Mouse (Mus musculus): ENCODE results near the gene Scn4b. TPM values are rescaled to one million over a fixed set of nuclear protein-coding genes. Genes with fewer than 3 reads are reported as not detected.

Scn4b gene
- total RNA-seq, 2 experiments from 2014 or later, result 23.5 to 26.0 TPM

GRCm38 (mm10) chr9:45122209-45122761 lies 15.9 kb upstream of the Scn4b start:
- peak in 1 of 2 experiments; percentile 29 for DNase-seq (ENCODE audit: low spot score in 2 of 2)

GRCm38 (mm10) chr9:45125211-45125610 lies 13.0 kb upstream of the Scn4b start:
- no peak for DNase-seq (ENCODE audit: low spot score in 2 of 2)

GRCm38 (mm10) chr9:45126941-45127340 lies 11.3 kb upstream of the Scn4b start:
- no peak for DNase-seq (ENCODE audit: low spot score in 2 of 2)

GRCm38 (mm10) chr9:45130119-45130518 lies 8.1 kb upstream of the Scn4b start:
- no peak for DNase-seq (ENCODE audit: low spot score in 2 of 2)

- peak in 1 of 2 experiments; percentile 52 for DNase-seq (ENCODE audit: low spot score in 2 of 2)
These were observed 4.5 kb upstream of the Scn4b start for GRCm38 (mm10) chr9:45133484-45134310.

GRCm38 (mm10) chr9:45136442-45137169 lies 1.6 kb upstream of the Scn4b start:
- no peak for DNase-seq (ENCODE audit: low spot score in 2 of 2)

- DNase-seq (ENCODE audit: low spot score in 2 of 2), result no peak
These were observed 887 bp downstream of the Scn4b start for GRCm38 (mm10) chr9:45139082-45139481.

- DNase-seq (ENCODE audit: low spot score in 2 of 2), result no peak
These were observed 2.8 kb downstream of the Scn4b start for GRCm38 (mm10) chr9:45140945-45141344.

- no peak for DNase-seq (ENCODE audit: low spot score in 2 of 2)
These were observed 4.5 kb downstream of the Scn4b start for GRCm38 (mm10) chr9:45142686-45143085.

GRCm38 (mm10) chr9:45145533-45146266 lies 7.5 kb downstream of the Scn4b start:
- DNase-seq (ENCODE audit: low spot score in 2 of 2), result no peak

- DNase-seq (ENCODE audit: low spot score in 2 of 2), result peak in 1 of 2 experiments; percentile 45
These were observed 8.0 kb downstream of the Scn4b start for GRCm38 (mm10) chr9:45146267-45146597.

GRCm38 (mm10) chr9:45150933-45151332 lies 12.7 kb downstream of the Scn4b start:
- DNase-seq (ENCODE audit: low spot score in 2 of 2), result no peak

- no peak for DNase-seq (ENCODE audit: low spot score in 2 of 2)
These were observed 15.2 kb downstream of the Scn4b start for GRCm38 (mm10) chr9:45153361-45153760.

- no peak for DNase-seq (ENCODE audit: low spot score in 2 of 2)
These were observed 29.7 kb downstream of the Scn4b start for GRCm38 (mm10) chr9:45167903-45168302.

GRCm38 (mm10) chr9:45170150-45170549 lies 32.0 kb downstream of the Scn4b start:
- no peak for DNase-seq (ENCODE audit: low spot score in 2 of 2)

GRCm38 (mm10) chr9:45171073-45171610 lies 32.9 kb downstream of the Scn4b start:
- no peak for DNase-seq (ENCODE audit: low spot score in 2 of 2)

GRCm38 (mm10) chr9:45173475-45173874 lies 35.3 kb downstream of the Scn4b start:
- DNase-seq (ENCODE audit: low spot score in 2 of 2), result no peak

- no peak for DNase-seq (ENCODE audit: low spot score in 2 of 2)
These were observed 41.1 kb downstream of the Scn4b start for GRCm38 (mm10) chr9:45179282-45179681.

GRCm38 (mm10) chr9:45181770-45182169 lies 43.6 kb downstream of the Scn4b start, which contains the start of gene BC049352:
Gene BC049352, plus strand, starts transcription at chr9:45182007.
- no peak for DNase-seq (ENCODE audit: low spot score in 2 of 2)

- DNase-seq (ENCODE audit: low spot score in 2 of 2), result no peak
These were observed 44.3 kb downstream of the Scn4b start for GRCm38 (mm10) chr9:45182521-45182920.

GRCm38 (mm10) chr9:45183266-45183665 lies 45.1 kb downstream of the Scn4b start:
- DNase-seq (ENCODE audit: low spot score in 2 of 2), result no peak
